Mouse (Mus musculus) 3134 (cell line): ENCODE measurements around the gene Slc44a1.

Experiments used
- DNase-seq: peaks from one replicate; pipeline ENCODE4 v3.0.0-alpha.2; 2011; ENCODE audit warnings: low spot score; ENCODE audit not compliant: insufficient read length; ENCODE audit errors: extremely low read depth

Gene Slc44a1

DNA sequence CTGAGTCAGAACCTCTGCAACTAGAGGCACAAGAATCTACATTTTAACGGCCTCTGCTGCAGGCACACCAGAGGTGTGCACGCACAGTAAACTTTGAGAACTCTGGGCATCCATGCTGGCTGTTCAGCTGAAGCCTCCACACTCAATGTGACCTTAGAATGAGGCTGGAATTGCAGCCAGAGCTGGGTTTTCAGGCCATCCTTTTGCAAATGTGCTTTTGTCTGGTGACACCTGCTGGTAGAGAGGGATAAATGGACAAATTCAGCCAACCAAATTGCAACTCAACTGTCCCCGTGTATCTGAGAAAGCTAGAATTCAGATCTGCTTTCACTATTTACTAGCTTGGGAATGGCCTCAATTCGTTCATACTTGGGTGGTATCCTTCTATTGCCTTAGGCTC, 154.0 kb downstream of the Slc44a1 start:
- DNase-seq: peak; percentile 21

DNA sequence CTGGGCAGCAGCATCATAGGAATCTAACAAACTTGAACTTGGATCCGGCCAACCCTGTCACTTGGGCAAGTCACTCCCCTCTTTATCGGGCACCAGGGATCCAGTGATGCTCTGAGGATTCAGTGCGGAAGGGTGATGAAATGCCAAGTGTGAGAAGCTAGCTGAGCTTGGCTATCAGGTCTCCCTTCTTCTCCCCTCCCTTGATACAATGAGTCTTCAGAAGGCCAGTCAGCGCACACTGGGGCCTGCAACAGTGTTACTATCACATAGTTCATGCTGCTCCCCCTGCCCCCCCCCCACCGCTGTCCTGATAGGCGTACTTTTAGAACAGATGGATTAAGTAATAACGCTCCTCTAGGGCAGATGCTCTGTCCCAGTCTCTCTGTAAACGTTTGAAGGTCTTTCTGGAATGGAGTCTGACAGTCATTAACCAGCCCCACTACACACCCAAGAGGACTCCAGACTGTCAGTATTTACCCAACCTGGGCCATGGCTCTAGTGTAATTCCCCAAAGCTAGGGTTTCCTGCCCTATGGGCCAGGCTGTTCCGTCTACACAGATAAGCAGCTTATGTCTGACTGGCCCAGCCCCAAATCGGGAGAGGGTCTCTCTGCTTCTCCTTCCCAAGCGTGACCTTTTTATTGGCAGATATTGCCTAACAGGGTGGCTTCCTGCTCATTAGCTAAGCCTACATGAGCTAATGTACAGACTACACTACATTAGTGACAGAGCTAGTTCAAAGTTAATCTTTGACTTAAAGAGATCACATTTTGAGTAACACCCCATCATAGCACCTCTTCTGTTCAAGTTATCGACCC, 155.2 kb downstream of the Slc44a1 start:
- DNase-seq: no peak

GRCm38 (mm10) chr4:53596063-53596895, 156.1 kb downstream of the Slc44a1 start:
- no peak for DNase-seq

GRCm38 (mm10) chr4:53600462-53600861, 160.2 kb downstream of the Slc44a1 start:
- DNase-seq: peak; percentile 11

DNA sequence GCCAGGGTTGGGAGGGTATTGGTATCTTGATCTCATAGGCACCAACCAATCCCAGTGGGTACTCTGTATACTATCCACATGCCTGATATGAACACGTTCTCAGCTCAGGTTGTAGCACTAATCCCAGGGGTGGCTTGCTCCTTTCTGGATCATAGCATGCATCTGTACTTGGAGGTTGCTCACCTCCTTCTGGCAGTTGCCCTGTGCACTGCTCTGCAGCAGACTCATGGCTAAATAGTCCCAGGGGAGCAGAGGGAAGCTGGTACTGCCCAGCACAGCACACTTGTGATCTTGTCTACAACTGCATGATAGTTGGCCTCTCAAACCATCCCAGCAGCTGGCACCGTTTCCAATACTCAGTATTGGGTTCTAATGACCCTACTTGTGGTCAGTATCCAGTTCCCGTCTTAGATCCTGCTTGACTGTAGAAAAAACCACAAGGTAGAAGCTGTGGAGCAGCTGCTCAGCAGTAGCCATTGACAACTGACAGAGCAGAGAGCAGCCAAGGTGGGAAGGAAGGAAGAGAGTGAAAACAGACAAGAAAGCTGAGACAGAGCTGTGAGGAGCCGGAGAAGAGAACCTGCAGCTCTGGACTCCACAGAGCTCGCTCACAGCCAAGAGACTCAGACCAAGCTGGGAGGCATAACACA, 174.5 kb downstream of the Slc44a1 start:
- no peak for DNase-seq

DNA sequence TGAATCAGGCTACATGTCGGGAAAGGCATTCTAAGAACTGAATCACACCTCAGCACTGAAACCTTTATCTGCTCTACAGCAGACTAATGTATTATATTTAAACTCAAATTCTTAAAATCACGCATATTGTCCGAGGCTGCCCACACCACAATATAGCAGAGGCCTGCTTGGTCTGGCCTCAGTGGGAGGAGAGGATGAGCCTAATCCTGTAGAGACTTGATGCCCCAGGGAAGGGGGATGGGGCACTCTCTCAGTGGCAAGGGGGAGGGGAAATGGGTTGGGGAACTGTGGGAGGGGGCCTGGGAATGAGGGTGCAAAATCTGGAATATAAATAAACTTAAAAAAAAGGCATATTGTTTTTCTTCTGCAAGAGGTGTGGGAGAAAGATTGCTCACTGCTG, 177.8 kb downstream of the Slc44a1 start:
- no peak for DNase-seq

GRCm38 (mm10) chr4:53620104-53620503, 179.9 kb downstream of the Slc44a1 start:
- no peak for DNase-seq

- no peak for DNase-seq
These were observed 180.9 kb downstream of the Slc44a1 start for GRCm38 (mm10) chr4:53621084-53621483.

DNA sequence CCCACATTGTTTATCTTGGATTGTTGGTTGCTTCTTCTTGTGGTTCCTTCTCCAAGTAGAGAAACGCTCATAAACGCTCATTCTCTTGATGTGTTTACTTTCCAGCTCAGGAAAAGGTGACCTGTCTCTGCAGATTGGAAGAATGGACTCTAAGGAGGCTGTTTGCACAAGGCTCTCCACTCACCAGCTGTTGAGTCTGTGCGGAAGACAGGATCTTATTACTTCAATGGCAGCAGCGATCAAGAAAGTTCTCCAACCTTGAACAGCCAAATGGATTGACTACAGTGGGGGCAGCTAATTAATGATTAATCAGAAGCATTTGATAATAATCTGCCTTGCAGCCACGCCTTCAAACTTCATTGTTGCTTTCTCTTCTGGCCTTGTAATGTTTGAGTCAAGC, 181.3 kb downstream of the Slc44a1 start:
- DNase-seq: no peak

- DNase-seq: no peak
These were observed 183.5 kb downstream of the Slc44a1 start for GRCm38 (mm10) chr4:53623711-53624110.

- DNase-seq: no peak
These were observed 184.6 kb downstream of the Slc44a1 start for GRCm38 (mm10) chr4:53624816-53625215.

DNA sequence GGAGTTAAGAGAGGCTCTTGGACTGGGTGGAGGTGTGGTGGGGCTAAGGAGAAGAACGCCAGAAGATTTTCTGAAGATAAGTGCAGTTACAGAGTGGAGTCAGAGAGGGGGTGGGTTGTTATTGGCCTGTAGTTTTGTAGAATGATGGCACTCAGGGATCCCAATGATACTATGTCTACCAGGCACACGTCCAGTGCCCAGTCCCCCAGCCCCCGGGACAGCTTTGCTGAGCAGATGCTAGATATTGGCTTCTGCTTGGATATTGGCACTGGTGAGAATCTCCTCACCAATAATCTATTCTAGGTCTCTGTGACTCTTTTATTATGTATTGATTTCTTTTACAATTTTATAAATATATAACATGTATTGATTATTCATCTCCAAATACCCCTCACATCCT, 185.1 kb downstream of the Slc44a1 start:
- no peak for DNase-seq

DNA sequence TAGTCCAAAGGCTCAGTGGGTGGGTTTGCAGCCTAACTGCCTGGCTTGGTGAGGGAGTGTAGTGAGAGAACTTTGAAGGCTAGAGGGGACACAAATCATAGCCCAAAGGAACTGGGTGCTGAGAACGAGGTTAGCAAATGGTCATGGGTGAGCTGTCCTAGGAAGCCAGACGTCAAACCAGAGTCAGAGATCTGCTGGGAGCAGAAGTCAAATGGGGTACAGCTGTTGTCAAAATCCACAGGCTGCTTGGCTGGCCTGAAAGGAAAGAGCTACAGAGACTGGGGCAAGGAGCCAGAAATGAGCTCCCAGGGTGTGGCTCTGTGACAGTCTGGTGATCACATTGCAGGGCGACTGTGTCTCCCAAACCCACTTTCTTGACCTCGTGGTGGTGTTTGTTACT, 188.7 kb downstream of the Slc44a1 start:
- no peak for DNase-seq

DNA sequence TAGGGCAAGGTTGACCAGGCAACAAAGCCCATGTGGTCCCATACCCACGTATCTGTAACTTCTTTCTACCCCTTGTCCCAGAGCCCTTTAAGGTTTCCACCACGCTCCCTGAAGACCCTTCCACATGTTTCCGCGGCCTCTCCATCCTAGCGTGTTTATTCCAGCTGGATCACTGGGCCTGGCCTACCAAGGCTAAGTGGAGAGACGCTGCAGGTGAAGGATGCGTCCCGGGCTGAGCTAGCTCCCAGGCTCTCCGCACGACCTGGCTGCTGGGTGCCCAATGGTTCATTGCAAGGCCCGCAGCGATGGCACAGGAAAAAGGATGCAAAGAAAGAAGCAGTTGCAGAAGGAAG, 190.7 kb downstream of the Slc44a1 start:
- DNase-seq: no peak

DNA sequence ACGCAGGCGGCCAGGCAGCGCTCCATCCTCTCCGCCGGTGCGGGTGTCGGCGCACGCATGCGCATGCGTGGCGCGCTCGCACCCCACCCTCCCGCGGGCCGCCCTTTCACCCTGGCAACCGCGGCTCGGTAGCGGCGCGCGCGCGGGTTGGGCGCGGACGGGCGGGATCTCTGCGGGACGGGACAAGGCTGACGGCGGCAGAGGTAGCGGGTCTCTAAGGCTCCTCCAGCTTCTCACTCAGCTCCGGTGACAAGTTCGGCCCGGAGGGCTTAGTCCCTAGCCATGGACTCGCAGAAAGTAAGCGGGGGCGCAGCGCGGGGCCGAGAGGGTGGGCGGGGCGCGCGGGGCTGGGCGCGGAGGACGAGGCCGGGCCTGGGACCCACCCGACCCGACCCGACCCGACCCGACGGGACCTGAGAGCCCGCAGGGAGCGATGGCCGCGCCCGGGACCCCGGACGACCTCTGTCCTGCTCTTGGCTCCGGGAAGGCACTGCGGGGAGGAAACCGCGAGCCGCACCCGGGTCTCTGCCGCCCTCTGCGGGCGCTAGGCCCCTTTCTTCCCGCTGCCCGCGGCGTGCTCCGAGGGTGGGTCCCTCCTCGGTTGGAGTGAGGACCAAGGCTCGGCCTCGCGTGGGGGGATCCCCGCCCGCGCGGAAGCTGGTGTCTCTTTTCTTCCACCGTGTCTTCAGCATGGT, 191.2 kb downstream of the Slc44a1 start, which contains the start of gene Fsd1l:
TSS of gene Fsd1l (plus strand) at position 156 of the 695 bp plus-strand sequence.
- DNase-seq: peak; percentile 57

DNA sequence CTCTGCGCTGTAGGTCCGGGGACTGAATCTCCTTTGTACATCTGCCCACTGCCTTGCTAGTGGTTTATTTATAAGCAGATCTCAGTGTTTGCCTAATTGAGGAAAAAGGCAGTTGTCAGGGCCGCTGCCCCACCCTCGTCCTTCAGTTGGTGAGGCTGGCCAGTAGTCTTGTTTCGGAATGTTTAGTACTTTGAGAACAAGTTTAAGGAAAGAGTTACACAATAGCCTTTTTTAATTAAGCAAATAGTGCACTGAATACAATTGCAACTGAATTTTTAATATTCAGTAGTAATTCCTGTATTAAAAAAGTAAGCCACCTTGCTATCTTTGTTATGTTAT, 191.8 kb downstream of the Slc44a1 start:
- no peak for DNase-seq

- DNase-seq: no peak
These were observed 195.1 kb downstream of the Slc44a1 start for GRCm38 (mm10) chr4:53635336-53635735.

DNA sequence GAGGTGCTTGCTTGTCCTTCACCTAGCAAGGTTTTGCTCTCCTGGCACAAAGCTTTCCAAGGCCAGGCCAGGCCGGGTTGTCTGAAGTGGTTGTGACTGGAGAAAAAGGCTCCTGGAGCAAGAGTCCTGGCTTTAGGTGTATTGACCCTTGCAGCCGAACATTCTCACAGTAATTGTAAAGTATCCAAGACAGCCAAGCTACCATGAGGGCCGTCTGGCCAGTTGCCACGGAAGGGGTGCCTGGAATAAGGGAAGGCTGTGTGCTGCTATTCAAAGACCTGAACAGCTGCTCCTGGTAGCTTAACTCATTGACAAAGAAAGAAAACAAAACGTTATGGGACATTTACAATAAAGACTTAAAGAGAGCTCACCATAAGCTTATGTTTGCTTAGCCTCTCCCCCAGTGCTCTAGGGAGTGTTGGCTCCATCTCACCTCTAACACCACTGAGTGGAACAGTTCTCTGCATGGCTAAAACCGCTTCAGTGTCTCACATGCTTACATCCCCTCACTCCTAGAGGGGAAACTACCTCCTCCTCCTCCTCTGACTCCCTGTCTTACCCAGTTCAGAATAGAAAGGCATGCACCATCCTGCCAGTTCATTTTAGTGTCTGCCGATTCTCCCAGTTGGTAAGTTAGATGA, 197.2 kb downstream of the Slc44a1 start:
- no peak for DNase-seq

GRCm38 (mm10) chr4:53638549-53639123, 198.4 kb downstream of the Slc44a1 start:
- DNase-seq: no peak

DNA sequence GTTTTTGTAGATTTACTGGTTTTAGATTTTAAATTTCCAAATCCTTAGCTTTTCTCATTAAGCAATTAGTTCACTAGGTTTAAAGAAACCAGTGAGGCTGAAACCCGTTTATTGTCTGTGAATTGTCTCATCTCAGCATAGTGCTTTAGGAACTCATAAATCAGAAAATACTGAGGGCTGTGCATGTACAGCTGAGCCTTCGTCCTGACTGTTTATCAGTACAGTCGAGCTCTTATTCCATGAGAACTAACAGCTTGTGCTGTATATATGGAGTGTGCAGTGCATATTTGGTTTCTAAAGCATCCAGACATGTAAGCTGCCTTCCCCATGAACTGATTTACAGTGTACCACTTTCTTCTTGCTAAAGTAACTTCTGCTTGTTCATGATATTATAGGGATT, 217.8 kb downstream of the Slc44a1 start:
- DNase-seq: no peak
